Mouse (Mus musculus): ENCODE results near the gene Nfu1. TPM values are rescaled to one million over a fixed set of nuclear protein-coding genes. Genes with fewer than 3 reads are reported as not detected.

Gene Nfu1
- total and polyA plus RNA-seq, 3 experiments, result 111 to 123 TPM; not detected in 1

- Histone ChIP-seq H3K36me3 (ENCODE audit: control insufficient read depth in 1 of 2, insufficient read depth in 2 of 2, low read length in 2 of 2) (peaks cover 15 to 21% of the 10 kb centered on the region in 2 experiments), H3K9ac (ENCODE audit: control insufficient read depth, low read depth, low read length, poor library complexity, severe bottlenecking) (peak overlapping the region; percentile 64)
- TF ChIP-seq POLR2AphosphoS5 (IDR thresholded peaks at IDR 0.05; ENCODE audit: borderline replicate concordance, low read depth, low read length), result no peak
- no peak for TF ChIP-seq ZC3H11A (IDR thresholded peaks at IDR 0.05; ENCODE audit: low read depth, low read length)
- 0 out of 2 replicates have a peak, but pooled peaks have one; percentile 31 for TF ChIP-seq MYC (IDR thresholded peaks at IDR 0.05; ENCODE audit: low read depth, low read length)
- TF ChIP-seq MAX (IDR thresholded peaks at IDR 0.05; ENCODE audit: low read length), result peak; percentile 42; the same call in 1 of the 2 replicates
- no peak for TF ChIP-seq TCF12 (IDR thresholded peaks at IDR 0.05; ENCODE audit: low read depth, low read length)
- TF ChIP-seq MXI1 (IDR thresholded peaks at IDR 0.05; ENCODE audit: low read depth, low read length), result peak; percentile 60
- TF ChIP-seq ZKSCAN1 (IDR thresholded peaks at IDR 0.05; ENCODE audit: low read depth, low read length), result no peak
- no peak for TF ChIP-seq MYB (IDR thresholded peaks at IDR 0.05; ENCODE audit: low read depth, low read length)
- TF ChIP-seq RAD21 (IDR thresholded peaks at IDR 0.05; ENCODE audit: low read depth, low read length), result no peak
- TF ChIP-seq TAL1 (IDR thresholded peaks at IDR 0.05; ENCODE audit: low read length), result no peak
- TF ChIP-seq E2F4 (IDR thresholded peaks at IDR 0.05; ENCODE audit: borderline replicate concordance, low read depth, low read length), result no peak
- TF ChIP-seq HCFC1 (IDR thresholded peaks at IDR 0.05; ENCODE audit: low read depth, low read length), result no peak
- no peak for TF ChIP-seq UBTF (IDR thresholded peaks at IDR 0.05; ENCODE audit: borderline replicate concordance, insufficient read depth, low read depth, low read length)
- no peak for TF ChIP-seq NELFE (IDR thresholded peaks at IDR 0.05; ENCODE audit: low read depth, low read length)
- TF ChIP-seq EP300 (IDR thresholded peaks at IDR 0.05; ENCODE audit: low read depth in 1 of 2, low read length in 2 of 2), result peak; percentile 24 to 45; a peak in 2 of 4 replicates
- TF ChIP-seq USF2 (IDR thresholded peaks at IDR 0.05; ENCODE audit: borderline replicate concordance in 1 of 2, insufficient read depth in 1 of 2, low read depth in 1 of 2, low read length in 2 of 2), result peak in 1 of 2 experiments; percentile 37; a peak in 1 of 4 replicates
- TF ChIP-seq USF1 (IDR thresholded peaks at IDR 0.05; ENCODE audit: low read depth, low read length), result peak; percentile 76
- TF ChIP-seq ELF1 (IDR thresholded peaks at IDR 0.05; ENCODE audit: low read depth, low read length), result no peak
- TF ChIP-seq ETS1 (IDR thresholded peaks at IDR 0.05; ENCODE audit: low read depth, low read length), result no peak
- no peak for TF ChIP-seq GABPA (IDR thresholded peaks at IDR 0.05; ENCODE audit: low read depth, low read length)
- TF ChIP-seq CTCF (IDR thresholded peaks at IDR 0.05 in 2 of 3, conservative IDR thresholded peaks at IDR 0.05 in 1 of 3; ENCODE audit: control insufficient read depth in 1 of 3, insufficient read depth in 1 of 3, low read depth in 2 of 3, low read length in 3 of 3, poor library complexity in 1 of 3, severe bottlenecking in 1 of 3), result no peak
- no peak for TF ChIP-seq KAT2A (conservative IDR thresholded peaks at IDR 0.05; ENCODE audit: low read depth, low read length)
- no peak for TF ChIP-seq POLR2A (IDR thresholded peaks at IDR 0.05; ENCODE audit: control insufficient read depth in 1 of 2, insufficient read depth in 1 of 2, low read depth in 1 of 2, low read length in 2 of 2, poor library complexity in 1 of 2)
- TF ChIP-seq JUND (IDR thresholded peaks at IDR 0.05; ENCODE audit: low read depth, low read length), result no peak
- no peak for TF ChIP-seq SIN3A (IDR thresholded peaks at IDR 0.05; ENCODE audit: low read length)
- no peak for TF ChIP-seq NRF1 (IDR thresholded peaks at IDR 0.05; ENCODE audit: insufficient read depth, low read depth, low read length, poor library complexity, severe bottlenecking)
- TF ChIP-seq BHLHE40 (IDR thresholded peaks at IDR 0.05; ENCODE audit: borderline replicate concordance, low read depth, low read length), result peak; percentile 82; the same call in 1 of the 2 replicates
- no peak for TF ChIP-seq POLR2AphosphoS2 (IDR thresholded peaks at IDR 0.05; ENCODE audit: low read length)
- TF ChIP-seq ZMIZ1 (IDR thresholded peaks at IDR 0.05; ENCODE audit: low read depth, low read length), result no peak
- TF ChIP-seq MAZ (IDR thresholded peaks at IDR 0.05; ENCODE audit: low read depth, low read length), result no peak
- TF ChIP-seq ZNF384 (IDR thresholded peaks at IDR 0.05; ENCODE audit: low read depth, low read length), result no peak
- no peak for TF ChIP-seq MEF2A (IDR thresholded peaks at IDR 0.05; ENCODE audit: extremely low read depth, insufficient replicate concordance, low read depth, low read length, poor library complexity, severe bottlenecking)
- TF ChIP-seq MAFK (IDR thresholded peaks at IDR 0.05; ENCODE audit: borderline replicate concordance, low read depth, low read length), result no peak
- no peak for TF ChIP-seq CHD1 (IDR thresholded peaks at IDR 0.05; ENCODE audit: low read depth, low read length)
- TF ChIP-seq RCOR1 (IDR thresholded peaks at IDR 0.05; ENCODE audit: low read depth, low read length), result peak; percentile 38; the same call in 1 of the 2 replicates
- TF ChIP-seq CHD2 (IDR thresholded peaks at IDR 0.05; ENCODE audit: low read length), result no peak
- no peak for TF ChIP-seq SMC3 (IDR thresholded peaks at IDR 0.05; ENCODE audit: low read depth, low read length)
- no peak for TF ChIP-seq TBP (IDR thresholded peaks at IDR 0.05; ENCODE audit: low read depth, low read length)
These were observed 17.9 kb downstream of the Nfu1 start for GRCm38 (mm10) chr6:87026980-87027379.

More at GRCm38 (mm10) chr6:87026980-87027379, 17.9 kb downstream of the Nfu1 start:
- Histone ChIP-seq H3K79me2 (ENCODE audit: control insufficient read depth, insufficient read depth, low read length, poor library complexity) (no peaks in the 10 kb centered on the region), H3K4me1 (ENCODE audit: control insufficient read depth in 1 of 2, insufficient read depth in 2 of 2, low read length in 2 of 2) (peaks cover 9 to 15% of the 10 kb centered on the region in 2 experiments), H3K4me3 (ENCODE audit: control insufficient read depth in 1 of 2, insufficient read depth in 1 of 2, low read depth in 2 of 2, low read length in 2 of 2) (no peak overlapping the region), H3K9me3 (replicated peaks; ENCODE audit: insufficient read depth, low read length) (no peaks in the 10 kb centered on the region), H3K27ac (ENCODE audit: control insufficient read depth, low read depth, low read length) (peak overlapping the region; percentile 91), H3K27me3 (ENCODE audit: control insufficient read depth in 1 of 2, insufficient read depth in 2 of 2, low read length in 2 of 2) (no peaks in the 10 kb centered on the region)
- peak; percentile 72 for DNase-seq (ENCODE audit: low read depth, low spot score)

Measured in MEL (cell line).